Mouse (Mus musculus) cerebellum, adult 2 months (tissue): ENCODE results near the gene Egflam. TPM values are rescaled to one million over a fixed set of nuclear protein-coding genes. Genes with fewer than 3 reads are reported as not detected.
A peak's percentile ranks its signal among the peaks of the same experiment; 100 is the strongest.

ENCODE experiments used
- DNase-seq, 2 experiments: peaks; one replicate each; pipeline ENCODE4 v3.0.0; 2021
- H3K27ac ChIP-seq: fragments of 200-500 bp; 2 replicates; pipeline ENCODE4 v1.5.1; 2012; ENCODE audit warnings: low read length, control low read depth, inconsistent platforms; ENCODE audit not compliant: insufficient read depth
- H3K27me3 ChIP-seq: fragments of 200-500 bp; 2 replicates; pipeline ENCODE4 v1.6.1; 2012; ENCODE audit warnings: inconsistent platforms, mild to moderate bottlenecking, low read length, moderate library complexity; ENCODE audit not compliant: control insufficient read depth, insufficient read depth
- H3K4me1 ChIP-seq: fragments of 200-500 bp; 2 replicates; pipeline ENCODE4 v1.6.1; 2011; ENCODE audit warnings: low read length; ENCODE audit not compliant: control insufficient read depth, insufficient read depth
- H3K4me3 ChIP-seq: fragments of 200-500 bp; replicated peaks from 2 replicates; pipeline ENCODE3; 2011; ENCODE audit warnings: mild to moderate bottlenecking, low read depth, low read length, control low read depth; ENCODE audit not compliant: insufficient read depth
- CTCF ChIP-seq: fragments of 200-500 bp; IDR thresholded peaks from 2 replicates; pipeline ENCODE4 v1.5.1; 2011; ENCODE audit warnings: low read depth, mild to moderate bottlenecking, control low read depth, low read length, moderate library complexity, borderline replicate concordance; ENCODE audit not compliant: insufficient read depth
- POLR2A ChIP-seq: fragments of 200-500 bp; IDR thresholded peaks from 2 replicates; pipeline ENCODE4 v1.6.1; 2011; ENCODE audit warnings: low read length, control low read depth, borderline replicate concordance; ENCODE audit not compliant: insufficient read depth
- WGBS: fragments of 180-500 bp; shearing (Covaris S2); methylation state at CpG from one replicate; pipeline ENCODE4 v1.1.7; 2018; 5-methylcytosine and 5-hydroxymethylcytosine counted together
- polyA plus RNA-seq: library from polyadenylated mRNA; depleted of rRNA; stranded (reverse); fragments of >200 nt; gene quantifications from 2 replicates; pipeline ENCODE4 v1.2.3, GENCODE M21; 2012

The Egflam gene
- polyA plus RNA-seq, 1 experiment = 3.0 TPM

- DNase-seq = peak; percentile 50 to 51
- H3K27me3 ChIP-seq = no peaks in the 10 kb centered on the region
- TF ChIP-seq POLR2A (no peak), CTCF (peak; percentile 62)
- no peaks in the 10 kb centered on the region for H3K4me1 ChIP-seq
- 3% methylated on average over 3 of the region's 3 CpGs for WGBS
- H3K27ac ChIP-seq = no peak overlapping the region
- H3K4me3 ChIP-seq = no peak overlapping the region
Measured at GRCm38 (mm10) chr15:7263822-7264221, 134.4 kb downstream of the Egflam start.

DNA sequence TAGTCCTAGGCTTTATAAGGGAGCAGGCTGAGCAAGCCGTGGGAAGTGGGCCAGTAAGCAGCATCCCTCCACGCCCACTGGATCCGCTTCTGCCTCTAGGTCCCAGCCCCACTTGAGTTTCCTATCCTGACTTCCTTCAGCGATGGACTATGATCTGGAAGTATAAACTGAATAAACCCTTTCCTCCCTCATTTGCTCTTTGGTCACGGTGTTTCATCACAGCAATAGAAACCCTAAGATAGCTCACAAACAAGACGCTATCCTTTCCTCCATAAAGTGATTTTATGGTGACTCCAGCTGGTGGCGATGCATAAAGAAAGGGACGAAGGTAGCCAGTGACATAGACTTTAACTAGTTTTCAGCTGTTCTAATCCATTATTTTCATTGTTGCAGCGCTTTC is 134.9 kb downstream of the Egflam start:
- no peak for DNase-seq
- no peak overlapping the region for H3K27ac ChIP-seq
- WGBS = 90% methylated on average over 9 of the region's 9 CpGs
- H3K27me3 ChIP-seq = no peaks in the 10 kb centered on the region
- H3K4me3 ChIP-seq = no peak overlapping the region
- TF ChIP-seq POLR2A (no peak), CTCF (no peak)
- H3K4me1 ChIP-seq = no peaks in the 10 kb centered on the region

- 88% methylated on average over 1 of the region's 1 CpGs for WGBS
- no peaks in the 10 kb centered on the region for H3K27me3 ChIP-seq
- TF ChIP-seq CTCF (no peak), POLR2A (no peak)
- DNase-seq = no peak
- H3K4me1 ChIP-seq = no peaks in the 10 kb centered on the region
- no peak overlapping the region for H3K4me3 ChIP-seq
- H3K27ac ChIP-seq = no peak overlapping the region
Measured at GRCm38 (mm10) chr15:7261371-7261770, 136.8 kb downstream of the Egflam start.

GRCm38 (mm10) chr15:7256577-7256976 is 141.6 kb downstream of the Egflam start:
- no peaks in the 10 kb centered on the region for H3K27me3 ChIP-seq
- H3K27ac ChIP-seq = no peak overlapping the region
- no peak for DNase-seq
- no peaks in the 10 kb centered on the region for H3K4me1 ChIP-seq
- TF ChIP-seq POLR2A = no peak
- TF ChIP-seq CTCF = no peak
- no peak overlapping the region for H3K4me3 ChIP-seq
- WGBS = 93% methylated on average over 3 of the region's 3 CpGs

- no peak for TF ChIP-seq CTCF
- no peak for TF ChIP-seq POLR2A
- no peaks in the 10 kb centered on the region for H3K4me1 ChIP-seq
- no peak for DNase-seq
- H3K27ac ChIP-seq = no peak overlapping the region
- no peak overlapping the region for H3K4me3 ChIP-seq
- 94% methylated on average over 6 of the region's 6 CpGs for WGBS
- H3K27me3 ChIP-seq = no peaks in the 10 kb centered on the region
Measured at GRCm38 (mm10) chr15:7253326-7253725, 144.9 kb downstream of the Egflam start.

DNA sequence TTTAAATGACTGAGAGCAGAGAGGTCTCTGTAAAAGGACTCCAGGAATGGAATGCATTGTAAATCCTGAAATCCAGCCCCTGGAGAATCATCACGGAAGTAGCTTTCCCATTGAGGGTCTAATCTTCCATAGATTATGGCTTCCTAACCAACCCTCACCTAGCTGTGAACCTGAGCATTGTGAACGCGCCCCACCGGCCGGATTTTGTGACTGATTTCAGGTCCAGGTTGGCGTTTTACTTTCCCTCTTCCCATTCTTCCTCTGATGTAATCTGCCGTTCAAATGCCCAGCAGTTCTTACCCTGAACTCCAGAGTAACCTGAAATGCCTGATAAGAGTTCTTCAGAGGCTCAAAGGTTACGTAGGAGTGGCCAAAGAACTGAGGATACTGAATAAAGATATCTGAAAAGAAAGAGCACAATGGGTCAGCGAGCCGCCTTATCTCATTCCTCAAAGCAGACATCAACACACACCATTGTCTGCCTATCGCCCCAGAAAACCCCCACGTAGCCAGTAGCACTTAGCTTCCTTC is 146.0 kb downstream of the Egflam start:
- WGBS = 78% methylated on average over 12 of the region's 12 CpGs
- no peaks in the 10 kb centered on the region for H3K4me1 ChIP-seq
- H3K4me3 ChIP-seq = no peak overlapping the region
- no peak for DNase-seq
- H3K27ac ChIP-seq = no peak overlapping the region
- no peaks in the 10 kb centered on the region for H3K27me3 ChIP-seq
- TF ChIP-seq CTCF = no peak
- TF ChIP-seq POLR2A = no peak

GRCm38 (mm10) chr15:7251042-7251441 is 147.2 kb downstream of the Egflam start:
- TF ChIP-seq CTCF = no peak
- TF ChIP-seq POLR2A = no peak
- Histone ChIP-seq H3K27me3 (no peaks in the 10 kb centered on the region), H3K4me1 (no peaks in the 10 kb centered on the region), H3K4me3 (no peak overlapping the region), H3K27ac (no peak overlapping the region)
- 95% methylated on average over 9 of the region's 9 CpGs for WGBS
- no peak for DNase-seq

GRCm38 (mm10) chr15:7249216-7249615 is 149.0 kb downstream of the Egflam start:
- Histone ChIP-seq H3K4me1 (no peaks in the 10 kb centered on the region), H3K4me3 (no peak overlapping the region), H3K27me3 (no peaks in the 10 kb centered on the region), H3K27ac (no peak overlapping the region)
- 64% methylated on average over 4 of the region's 4 CpGs for WGBS
- DNase-seq = no peak
- TF ChIP-seq POLR2A = no peak
- TF ChIP-seq CTCF = no peak

DNA sequence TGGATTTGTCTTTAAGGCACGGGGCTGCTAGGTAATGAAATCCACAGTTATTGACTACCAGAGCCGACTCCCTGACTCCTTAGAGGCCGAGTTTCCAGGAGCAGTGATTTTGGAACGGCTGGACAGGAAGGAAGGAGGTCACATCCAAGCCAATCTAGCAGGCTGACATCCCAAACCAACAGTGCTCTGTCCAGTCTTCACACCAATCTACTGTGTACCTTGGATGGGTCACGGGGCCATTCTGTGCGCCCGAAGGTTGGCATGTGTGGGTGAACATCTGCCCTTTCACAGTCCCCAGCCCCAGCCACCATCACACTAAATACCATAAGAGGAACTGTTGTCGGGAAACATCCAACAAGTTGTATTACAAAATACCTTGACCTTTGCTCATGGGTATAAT is 150.9 kb downstream of the Egflam start:
- Histone ChIP-seq H3K27me3 (no peaks in the 10 kb centered on the region), H3K4me1 (no peaks in the 10 kb centered on the region), H3K4me3 (no peak overlapping the region), H3K27ac (no peak overlapping the region)
- WGBS = 81% methylated on average over 8 of the region's 8 CpGs
- no peak for TF ChIP-seq POLR2A
- TF ChIP-seq CTCF = no peak
- no peak for DNase-seq
